ENCODE assay signal across 11 mouse cellular contexts in genomic region chr11:116400560-116400959, GRCm38 (mm10). TPM values are rescaled to one million over a fixed set of nuclear protein-coding genes. Genes with fewer than 3 reads are reported as not detected.
DNase-seq lines count a peak whose midpoint lies in the region; ATAC-seq and TF ChIP-seq lines count a peak whose summit lies in the region.
"Had no signal": no experiment of that assay in that cellular context is flagged by ENCODE, and none has a peak within 500 bp of the region (broad histone marks: within the 10 kb centered on the region; RNA-seq: fewer than 3 reads in every experiment).

No protein-coding gene starts in this region.

- no peak overlapping the region for H3K4me2 ChIP-seq in hindbrain, embryonic 11.5 days (replicated peaks; ENCODE audit: low read depth, low read length)
- no peak overlapping the region for H3K4me2 ChIP-seq in hindbrain, postnatal 0 days (ENCODE audit: low read depth, low read length)
- H3K4me2 ChIP-seq in neural tube, embryonic 14.5 days (ENCODE audit: low read depth, low read length) = no peak overlapping the region
- H3K4me2 ChIP-seq in embryonic facial prominence, embryonic 14.5 days (ENCODE audit: low read depth, low read length) = no peak overlapping the region
- H3K4me2 ChIP-seq: limb, embryonic 15.5 days had no signal

- no peaks in the 10 kb centered on the region for H3K36me3 ChIP-seq in hindbrain, embryonic 11.5 days (ENCODE audit: control insufficient read depth, insufficient read depth, low read length)
- H3K36me3 ChIP-seq in hindbrain, postnatal 0 days (ENCODE audit: insufficient read depth, low read length) = no peaks in the 10 kb centered on the region; the same call in 1 of the 2 replicates
- H3K36me3 ChIP-seq in neural tube, embryonic 14.5 days (ENCODE audit: control insufficient read depth, insufficient read depth, low read length) = 0 out of 2 replicates have a peak, but pooled peaks cover 5% of the 10 kb centered on the region
- peaks cover 15% of the 10 kb centered on the region for H3K36me3 ChIP-seq in embryonic facial prominence, embryonic 14.5 days (ENCODE audit: control insufficient read depth, insufficient read depth, low read length)
- H3K36me3 ChIP-seq in limb, embryonic 10.5 days = peaks cover 32% of the 10 kb centered on the region

- no peak overlapping the region for H3K4me3 ChIP-seq in hindbrain, embryonic 11.5 days (ENCODE audit: low read depth, low read length)
- no peak overlapping the region for H3K4me3 ChIP-seq in hindbrain, postnatal 0 days (ENCODE audit: low read length)
- no peak overlapping the region for H3K4me3 ChIP-seq in neural tube, embryonic 14.5 days (ENCODE audit: low read depth, low read length)
- H3K4me3 ChIP-seq in embryonic facial prominence, embryonic 14.5 days (ENCODE audit: low read depth, low read length) = no peak overlapping the region
- H3K4me3 ChIP-seq in limb, embryonic 10.5 days = no peak overlapping the region
- H3K4me3 ChIP-seq: limb, embryonic 15.5 days had no signal

- no peak overlapping the region for H3K9ac ChIP-seq in hindbrain, embryonic 11.5 days (ENCODE audit: low read depth, low read length)
- H3K9ac ChIP-seq in hindbrain, postnatal 0 days (replicated peaks; ENCODE audit: low read length) = no peak overlapping the region
- H3K9ac ChIP-seq in neural tube, embryonic 14.5 days (replicated peaks; ENCODE audit: low read depth, low read length) = peak overlapping the region; percentile 8; the same call in 1 of the 2 replicates
- no peak overlapping the region for H3K9ac ChIP-seq in embryonic facial prominence, embryonic 14.5 days (ENCODE audit: low read depth, low read length)
- H3K9ac ChIP-seq: limb, embryonic 15.5 days had no signal

- H3K4me1 ChIP-seq in hindbrain, embryonic 11.5 days (replicated peaks; ENCODE audit: control insufficient read depth, insufficient read depth, low read length) = no peaks in the 10 kb centered on the region
- no peaks in the 10 kb centered on the region for H3K4me1 ChIP-seq in hindbrain, postnatal 0 days (ENCODE audit: insufficient read depth, low read length)
- H3K4me1 ChIP-seq in neural tube, embryonic 14.5 days (ENCODE audit: control insufficient read depth, insufficient read depth, low read length) = peaks cover 7% of the 10 kb centered on the region
- no peaks in the 10 kb centered on the region for H3K4me1 ChIP-seq in embryonic facial prominence, embryonic 14.5 days (ENCODE audit: control insufficient read depth, insufficient read depth, low read length)
- H3K4me1 ChIP-seq in limb, embryonic 10.5 days = no peaks in the 10 kb centered on the region; the same call in 1 of the 2 replicates
- H3K4me1 ChIP-seq: limb, embryonic 15.5 days had no signal

- no peak for DNase-seq in hindbrain, embryonic 11.5 days (ENCODE audit: low spot score)
- DNase-seq in hindbrain, postnatal 0 days (ENCODE audit: low spot score) = no peak
- no peak for DNase-seq in neural tube, embryonic 10.5 days (ENCODE audit: extremely low spot score, low spot score)
- DNase-seq in embryonic facial prominence, embryonic 14.5 days (ENCODE audit: low spot score) = peak; percentile 23
- no peak for DNase-seq in limb, embryonic 10.5 days (ENCODE audit: low spot score)
- no peak for DNase-seq in spleen, adult 18-20 months
- DNase-seq in c-Kit-positive CD71-positive TER-119-positive erythroid progenitor cells, embryonic 14.5 days (ENCODE audit: low spot score) = no peak
- DNase-seq: cerebellum, postnatal 14 days; right cerebral cortex, adult 18-20 months had no signal

- no peaks in the 10 kb centered on the region for H3K27me3 ChIP-seq in hindbrain, embryonic 11.5 days (ENCODE audit: control insufficient read depth, insufficient read depth, low read length)
- H3K27me3 ChIP-seq in hindbrain, postnatal 0 days (ENCODE audit: insufficient read depth, low read length) = no peaks in the 10 kb centered on the region
- H3K27me3 ChIP-seq in neural tube, embryonic 14.5 days (ENCODE audit: control insufficient read depth, insufficient read depth, low read length) = no peaks in the 10 kb centered on the region
- no peaks in the 10 kb centered on the region for H3K27me3 ChIP-seq in embryonic facial prominence, embryonic 14.5 days (replicated peaks; ENCODE audit: control insufficient read depth, insufficient read depth, low read length)
- no peaks in the 10 kb centered on the region for H3K27me3 ChIP-seq in limb, embryonic 10.5 days (ENCODE audit: low read depth, poor library complexity, severe bottlenecking)
- H3K27me3 ChIP-seq: limb, embryonic 15.5 days had no signal

- no peak for TF ChIP-seq CTCF in hindbrain, postnatal 0 days (IDR thresholded peaks at IDR 0.05; ENCODE audit: low read depth)

- ATAC-seq in hindbrain, embryonic 11.5 days (ENCODE audit: low FRiP score) = no peak
- no peak for ATAC-seq in hindbrain, postnatal 0 days
- no peak for ATAC-seq in neural tube, embryonic 14.5 days (ENCODE audit: low read depth)
- no peak for ATAC-seq in embryonic facial prominence, embryonic 14.5 days (ENCODE audit: low read depth)

- H3K9me3 ChIP-seq in hindbrain, embryonic 11.5 days (ENCODE audit: control insufficient read depth, low read length) = no peaks in the 10 kb centered on the region
- H3K9me3 ChIP-seq in hindbrain, postnatal 0 days (ENCODE audit: low read length) = no peaks in the 10 kb centered on the region
- no peaks in the 10 kb centered on the region for H3K9me3 ChIP-seq in neural tube, embryonic 14.5 days (ENCODE audit: control insufficient read depth, low read length)
- H3K9me3 ChIP-seq in embryonic facial prominence, embryonic 14.5 days (ENCODE audit: control insufficient read depth, low read length) = no peaks in the 10 kb centered on the region
- no peaks in the 10 kb centered on the region for H3K9me3 ChIP-seq in limb, embryonic 10.5 days (replicated peaks)
- H3K9me3 ChIP-seq: limb, embryonic 15.5 days had no signal

- WGBS in hindbrain, embryonic 11.5 days = 79% methylated on average over 4 of the region's 4 CpGs
- WGBS in hindbrain, postnatal 0 days = 62% methylated on average over 4 of the region's 4 CpGs
- 42% methylated on average over 4 of the region's 4 CpGs for WGBS in neural tube, embryonic 14.5 days
- WGBS in embryonic facial prominence, embryonic 14.5 days = 39% methylated on average over 4 of the region's 4 CpGs
- WGBS in limb, embryonic 10.5 days = 77% methylated on average over 4 of the region's 4 CpGs

- 0 out of 2 replicates have a peak overlapping the region, but pooled peaks have one; percentile 36 for H3K27ac ChIP-seq in hindbrain, embryonic 11.5 days (ENCODE audit: low read depth, low read length)
- no peak overlapping the region for H3K27ac ChIP-seq in hindbrain, postnatal 0 days
- peak overlapping the region; percentile 62 for H3K27ac ChIP-seq in neural tube, embryonic 14.5 days (ENCODE audit: low read depth, low read length)
- no peak overlapping the region for H3K27ac ChIP-seq in embryonic facial prominence, embryonic 14.5 days (replicated peaks; ENCODE audit: low read depth, low read length)
- 0 out of 2 replicates have a peak overlapping the region, but pooled peaks have one; percentile 26 for H3K27ac ChIP-seq in limb, embryonic 10.5 days
- H3K27ac ChIP-seq: limb, embryonic 15.5 days had no signal

RNA-seq across cellular contexts. Expression of gene Rnf157, which starts 12.3 kb away (rescaled TPM):
- 16.0 and 23.1 TPM in 2 replicates for polyA plus RNA-seq in hindbrain, embryonic 11.5 days (2014; fragmentation: Nextera tagmentation; extraction: Ambion mirVana)
- total RNA-seq in hindbrain, postnatal 0 days (2014; rRNA removed) = 108 and 117 TPM in 2 replicates
- 53.0 and 60.5 TPM in 2 replicates for polyA plus RNA-seq in hindbrain, postnatal 0 days (2015; fragmentation: Nextera tagmentation; extraction: Ambion mirVana)
- 63.5 and 87.7 TPM in 2 replicates for polyA plus RNA-seq in neural tube, embryonic 14.5 days (2014; fragmentation: Nextera tagmentation; extraction: Ambion mirVana)
- polyA plus RNA-seq in embryonic facial prominence, embryonic 14.5 days (2014; fragmentation: Nextera tagmentation; extraction: Ambion mirVana) = 17.7 and 18.2 TPM in 2 replicates
- polyA plus RNA-seq in limb, embryonic 10.5 days (2016; fragmentation: Nextera tagmentation; extraction: Ambion mirVana) = 11.1 and 18.3 TPM in 2 replicates

RNA-seq across cellular contexts. Expression of gene Ubald2, which starts 33.3 kb away (rescaled TPM):
- polyA plus RNA-seq in hindbrain, embryonic 11.5 days (2014; fragmentation: Nextera tagmentation; extraction: Ambion mirVana) = 77.9 and 81.2 TPM in 2 replicates
- 67.9 and 102 TPM in 2 replicates for total RNA-seq in hindbrain, postnatal 0 days (2014; rRNA removed)
- polyA plus RNA-seq in hindbrain, postnatal 0 days (2015; fragmentation: Nextera tagmentation; extraction: Ambion mirVana) = 39.3 and 41.7 TPM in 2 replicates
- polyA plus RNA-seq in neural tube, embryonic 14.5 days (2014; fragmentation: Nextera tagmentation; extraction: Ambion mirVana) = 64.0 and 68.4 TPM in 2 replicates
- polyA plus RNA-seq in embryonic facial prominence, embryonic 14.5 days (2014; fragmentation: Nextera tagmentation; extraction: Ambion mirVana) = 46.3 and 47.6 TPM in 2 replicates
- 44.1 and 51.8 TPM in 2 replicates for polyA plus RNA-seq in limb, embryonic 10.5 days (2016; fragmentation: Nextera tagmentation; extraction: Ambion mirVana)

Comparison
In these comparisons a context has a peak if more than half of its experiments do, and no peak if none do; other contexts are left out.
1. H3K27ac ChIP-seq: peak in hindbrain, embryonic 11.5 days (single experiment), neural tube, embryonic 14.5 days (single experiment) and limb, embryonic 10.5 days (single experiment); none in hindbrain, postnatal 0 days (single experiment) and embryonic facial prominence, embryonic 14.5 days (single experiment).